Comparison of ENCODE assay signal across 7 mouse cellular contexts in the genomic region with DNA sequence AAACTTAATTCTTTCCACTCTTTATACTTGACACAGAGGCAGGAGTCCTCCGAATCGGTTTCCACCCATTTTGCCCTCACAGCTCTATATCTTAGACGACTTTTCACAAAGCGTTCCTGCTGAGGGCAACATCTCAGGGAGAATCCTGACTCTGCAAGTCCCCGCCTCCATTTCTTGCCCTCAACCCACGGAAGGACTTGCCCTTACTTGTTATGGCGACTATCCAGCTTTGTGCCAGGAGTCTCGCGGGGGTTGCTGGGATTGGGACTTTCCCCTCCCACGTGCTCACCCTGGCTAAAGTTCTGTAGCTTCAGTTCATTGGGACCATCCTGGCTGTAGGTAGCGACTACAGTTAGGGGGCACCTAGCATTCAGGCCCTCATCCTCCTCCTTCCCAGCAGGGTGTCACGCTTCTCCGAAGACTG. TPM values are rescaled to one million over a fixed set of nuclear protein-coding genes. Genes with fewer than 3 reads are reported as not detected.
DNase-seq lines count a peak whose midpoint lies in the region; ATAC-seq lines count a peak whose summit lies in the region.

A gene (minus strand): TSS at position 165 of the 424 bp plus-strand sequence.
A gene (plus strand): TSS at position 269 of the 424 bp plus-strand sequence.

- H3K9me3 ChIP-seq in intestine, embryonic 15.5 days = no peaks in the 10 kb centered on the region
- no peaks in the 10 kb centered on the region for H3K9me3 ChIP-seq in midbrain, embryonic 10.5 days (replicated peaks)

- no peaks in the 10 kb centered on the region for H3K27me3 ChIP-seq in intestine, embryonic 15.5 days (replicated peaks)
- no peaks in the 10 kb centered on the region for H3K27me3 ChIP-seq in midbrain, embryonic 10.5 days (ENCODE audit: low read depth, poor library complexity, severe bottlenecking)

- intact Hi-C loops in gastrocnemius, postnatal 36 days (cut with DNase I) = no loop called here
- intact Hi-C loops in left cerebral cortex, postnatal 25 days (cut with DNase I) = loop anchor here (2.0 to 5.0 kb wide), 2 partner anchors 25 to 82 kb away; a partner anchor contains a TSS

- H3K4me1 ChIP-seq in intestine, embryonic 15.5 days (replicated peaks) = peaks cover 28% of the 10 kb centered on the region
- H3K4me1 ChIP-seq in midbrain, embryonic 10.5 days = peaks cover 50% of the 10 kb centered on the region

- ATAC-seq in intestine, embryonic 15.5 days = peak; percentile 68

- H3K4me2 ChIP-seq in intestine, embryonic 15.5 days (replicated peaks) = peak within 1 kb of the TSS; percentile 83

- no peaks in the 10 kb centered on the region for H3K36me3 ChIP-seq in intestine, embryonic 15.5 days
- H3K36me3 ChIP-seq in midbrain, embryonic 10.5 days = peaks cover 41% of the 10 kb centered on the region

- WGBS in intestine, embryonic 15.5 days = under 1% methylated on average over 13 of the region's 13 CpGs
- under 1% methylated on average over 13 of the region's 13 CpGs for WGBS in midbrain, embryonic 10.5 days

- H3K9ac ChIP-seq in intestine, embryonic 15.5 days = peak within 1 kb of the TSS; percentile 72

- peak within 1 kb of the TSS; percentile 73 for H3K4me3 ChIP-seq in intestine, embryonic 15.5 days (replicated peaks)
- H3K4me3 ChIP-seq in midbrain, embryonic 10.5 days = peak within 1 kb of the TSS; percentile 90

- DNase-seq in adrenal gland, adult 2 months = peak; percentile 95
- peak; percentile 88 for DNase-seq in embryo, embryonic 11.5 days (ENCODE audit: low read depth, low spot score)
- DNase-seq in gastrocnemius, postnatal 36 days = peak; percentile 83 to 86
- peak; percentile 87 to 95 for DNase-seq in left cerebral cortex, postnatal 25 days (ENCODE audit: low spot score in 2 of 2)
- peak; percentile 91 for DNase-seq in midbrain, embryonic 10.5 days (ENCODE audit: low spot score)
- DNase-seq in right cerebral cortex, postnatal 4 days = peak; percentile 72

- peak within 1 kb of the TSS; percentile 94 for H3K27ac ChIP-seq in intestine, embryonic 15.5 days
- H3K27ac ChIP-seq in midbrain, embryonic 10.5 days (replicated peaks) = peak within 1 kb of the TSS; percentile 91

RNA-seq across cellular contexts. Expression of the first gene that starts in this region (rescaled TPM):
- total RNA-seq in adrenal gland, adult 2 months (2021) = 10 to 100 TPM in 1 of 2 experiments, 1 to 10 TPM in 1; 8.4 to 12.0 TPM
- 14.8 and 16.1 TPM in 2 replicates for polyA plus RNA-seq in adrenal gland, adult 2 months (2012; rRNA removed)
- 1 to 10 TPM; 2.6 to 2.8 TPM for total RNA-seq in gastrocnemius, postnatal 36 days (2021)
- polyA plus RNA-seq in intestine, embryonic 15.5 days (2015; fragmentation: Nextera tagmentation; extraction: Ambion mirVana) = 25.1 and 25.6 TPM in 2 replicates
- total RNA-seq in left cerebral cortex, postnatal 25 days (2021) = 10 to 100 TPM; 10.1 to 10.4 TPM
- polyA plus RNA-seq in midbrain, embryonic 10.5 days (2016; fragmentation: Nextera tagmentation; extraction: Ambion mirVana) = 45.0 and 50.7 TPM in 2 replicates

RNA-seq across cellular contexts. Expression of the second gene that starts in this region (rescaled TPM):
- 10 to 100 TPM; 59.6 to 67.5 TPM for total RNA-seq in adrenal gland, adult 2 months (2021)
- 78.9 and 85.0 TPM in 2 replicates for polyA plus RNA-seq in adrenal gland, adult 2 months (2012; rRNA removed)
- total RNA-seq in gastrocnemius, postnatal 36 days (2021) = 10 to 100 TPM; 10.7 to 15.8 TPM
- polyA plus RNA-seq in intestine, embryonic 15.5 days (2015; fragmentation: Nextera tagmentation; extraction: Ambion mirVana) = 140 and 143 TPM in 2 replicates
- total RNA-seq in left cerebral cortex, postnatal 25 days (2021) = 10 to 100 TPM; 18.7 to 21.1 TPM
- 148 and 166 TPM in 2 replicates for polyA plus RNA-seq in midbrain, embryonic 10.5 days (2016; fragmentation: Nextera tagmentation; extraction: Ambion mirVana)

Comparison
In these comparisons a context has a peak if more than half of its experiments do, and no peak if none do; other contexts are left out.
1. Peak in every context shown above with its lines: DNase-seq, ATAC-seq, H3K4me3 ChIP-seq and H3K27ac ChIP-seq.